Mouse (Mus musculus) frontal cortex, postnatal 14 days (tissue): ENCODE measurements at regions not wholly inside any gene's neighbourhood (a gene's known extent, or its start where the extent isn't known, plus 50 kb on each side); places are given as distances from the start of the nearest gene placed in this dataset.
A peak's percentile ranks its signal among the peaks of the same experiment; 100 is the strongest.
"Not testable (repeated sequence)": the region's sequence is repeated elsewhere in the genome, so short reads cannot be mapped to it uniquely, and the experiment has no call there.

ENCODE experiments used
- DNase-seq, 2 experiments: peaks; one replicate each; pipeline ENCODE4 v3.0.0; 2022; ENCODE audit warnings: low spot score in 2 of 2

GRCm38 (mm10) chr12:51294971-51295477 is 52.8 kb upstream of the G2e3 start:
- no peak for DNase-seq

DNA sequence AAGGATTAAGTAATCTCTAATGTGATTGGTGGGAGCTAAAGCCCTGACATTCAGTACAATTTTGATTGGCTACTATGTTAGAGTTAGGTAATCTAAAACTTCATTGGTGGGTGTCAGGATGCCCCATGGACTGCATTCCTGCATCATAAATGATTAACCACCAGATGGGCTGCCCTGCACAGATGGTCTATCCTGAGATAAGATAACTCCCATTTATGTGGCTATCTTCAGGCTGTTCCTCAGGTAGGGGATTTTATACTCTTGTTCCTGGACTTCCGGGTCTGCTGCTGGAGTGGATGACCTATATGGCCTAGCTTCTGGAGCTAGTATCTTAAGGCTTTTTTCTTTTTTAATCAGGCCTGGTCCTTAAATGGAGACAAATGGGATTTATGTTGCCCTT is 69.5 kb upstream of the G2e3 start:
- DNase-seq, result no peak

DNA sequence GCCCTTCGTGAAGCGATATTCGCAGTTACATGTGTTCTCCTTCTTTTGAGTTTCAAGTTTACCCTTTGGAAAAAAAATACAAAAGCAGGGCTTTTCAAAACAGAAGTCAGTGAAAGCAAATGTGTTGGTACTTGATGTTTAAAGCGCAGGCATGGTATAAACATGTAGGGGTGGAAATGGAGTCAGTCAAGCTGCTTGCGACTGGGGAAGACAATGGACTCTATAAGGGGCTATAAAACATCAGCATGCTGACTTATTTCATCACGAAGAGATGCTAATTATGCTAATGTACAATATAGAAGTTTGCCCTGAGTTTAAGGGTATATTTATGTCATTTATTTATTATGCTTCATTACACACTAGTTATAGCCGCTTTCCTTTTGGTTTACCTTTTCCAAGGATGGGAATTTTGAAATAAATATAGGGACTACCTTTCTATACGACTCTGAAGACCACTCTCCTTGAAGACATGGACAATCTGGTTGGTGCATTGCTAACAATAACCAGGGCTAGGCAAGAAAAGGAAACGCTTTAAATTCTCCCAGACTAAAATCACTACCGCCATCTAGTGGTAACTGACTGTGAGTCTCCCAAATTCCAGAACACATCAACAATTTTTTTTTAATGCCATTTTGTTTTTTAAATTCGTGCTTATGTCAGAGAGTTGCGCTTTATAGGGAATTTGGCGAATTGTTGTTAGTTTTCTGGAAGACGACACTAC is 71.9 kb upstream of the G2e3 start:
- DNase-seq, result no peak

- no peak for DNase-seq
Observed at GRCm38 (mm10) chr12:51273486-51273885, 74.4 kb upstream of the G2e3 start.

GRCm38 (mm10) chr12:51242839-51243238 is 105.0 kb upstream of the G2e3 start:
- no peak for DNase-seq

GRCm38 (mm10) chr12:51241131-51241781 is 106.6 kb upstream of the G2e3 start:
- DNase-seq, result peak in 1 of 2 experiments; percentile 15

DNA sequence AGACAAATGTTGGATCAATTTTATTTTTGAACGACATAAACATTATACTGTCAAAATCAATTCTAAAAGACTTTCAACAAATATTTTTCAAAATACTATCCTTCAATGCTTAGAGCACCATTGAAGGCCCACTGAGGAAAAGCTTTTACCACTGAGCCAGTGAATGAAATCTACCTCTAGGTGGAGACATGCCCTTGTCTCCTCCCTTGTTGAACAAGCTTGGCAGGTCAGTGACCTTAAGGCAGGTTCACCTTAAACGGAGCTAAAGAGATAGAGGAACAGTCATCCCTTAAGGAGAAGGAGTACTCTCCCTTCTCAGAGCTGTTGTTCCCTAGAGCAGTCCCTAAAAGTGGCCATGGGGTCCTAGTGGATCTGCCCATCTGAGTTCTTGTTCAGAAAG is 136.2 kb upstream of the G2e3 start:
- no peak for DNase-seq

GRCm38 (mm10) chr12:51196289-51196688 is 151.6 kb upstream of the G2e3 start:
- no peak for DNase-seq

GRCm38 (mm10) chr12:51195136-51195535 is 152.7 kb upstream of the G2e3 start:
- DNase-seq, result no peak

- no peak for DNase-seq
Observed at GRCm38 (mm10) chr12:51190754-51191153, 157.1 kb upstream of the G2e3 start.

GRCm38 (mm10) chr12:51190186-51190585 is 157.7 kb upstream of the G2e3 start:
- DNase-seq, result no peak

DNA sequence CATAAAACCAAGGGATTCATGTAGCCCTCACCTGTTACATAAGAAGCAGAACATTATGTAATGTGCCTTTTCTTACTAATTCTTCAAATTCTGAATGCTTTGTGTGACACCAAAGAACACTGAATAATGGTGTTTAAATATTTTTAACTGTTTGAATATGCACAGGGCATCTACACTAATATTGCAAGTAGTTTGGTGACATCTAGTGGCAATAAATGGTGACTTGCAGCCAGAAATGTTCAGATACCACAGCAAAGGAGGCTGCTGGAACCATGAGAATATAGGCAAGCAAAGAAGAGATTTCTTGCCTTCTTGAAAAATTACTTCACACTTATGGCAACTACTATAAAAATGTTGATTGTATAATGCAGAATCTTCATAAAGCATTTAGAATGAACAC is 159.6 kb upstream of the G2e3 start:
- DNase-seq, result peak in 1 of 2 experiments; percentile 41

- DNase-seq, result no peak
Observed at GRCm38 (mm10) chr12:51187726-51188125, 160.1 kb upstream of the G2e3 start.

DNA sequence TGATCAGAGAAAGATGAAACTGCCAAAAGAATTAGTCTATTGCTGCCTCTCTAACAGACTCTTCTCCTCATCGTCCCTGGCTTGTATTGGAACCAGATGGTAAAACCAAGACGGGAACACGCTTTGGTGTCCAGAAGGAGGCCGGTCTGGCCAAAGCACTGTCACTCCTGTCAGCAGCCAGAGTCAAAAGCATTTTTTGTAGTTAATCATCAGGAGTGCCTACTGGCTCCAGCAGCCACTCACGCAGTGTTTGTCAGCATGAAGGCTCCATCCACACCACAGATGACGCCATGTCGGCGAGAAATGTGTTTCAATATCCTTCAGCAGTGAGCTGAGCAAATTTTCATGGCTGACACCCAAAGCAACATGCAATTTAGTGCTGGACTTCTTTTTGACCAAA is 162.1 kb upstream of the G2e3 start:
- peak in 1 of 2 experiments; percentile 7 for DNase-seq

GRCm38 (mm10) chr12:51174906-51175756 is 172.7 kb upstream of the G2e3 start:
- DNase-seq, result no peak

DNA sequence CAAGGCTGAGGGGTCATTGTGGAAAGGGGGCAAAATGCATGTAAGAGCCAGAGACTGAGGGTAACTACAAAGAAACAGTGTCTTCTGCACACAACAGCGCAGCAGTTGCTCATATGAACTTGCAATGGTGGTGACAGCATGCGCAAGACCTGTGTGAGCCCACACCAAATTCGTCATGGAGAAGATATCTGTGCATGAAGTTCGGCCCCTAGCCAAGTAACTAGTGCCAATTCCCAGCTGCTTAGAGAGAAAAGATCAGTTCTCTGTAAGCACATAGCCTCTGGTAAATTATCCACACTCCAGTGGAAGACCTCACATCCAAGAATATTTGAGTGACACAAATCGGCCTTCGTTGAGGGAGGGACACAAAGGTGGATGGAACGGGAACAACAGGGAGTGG is 182.7 kb upstream of the G2e3 start:
- DNase-seq, result no peak

- DNase-seq, result no peak
Observed at GRCm38 (mm10) chr12:51160995-51161394, 186.9 kb upstream of the G2e3 start.

- no peak for DNase-seq
Observed at GRCm38 (mm10) chr12:51160122-51160521, 187.7 kb upstream of the G2e3 start.

DNA sequence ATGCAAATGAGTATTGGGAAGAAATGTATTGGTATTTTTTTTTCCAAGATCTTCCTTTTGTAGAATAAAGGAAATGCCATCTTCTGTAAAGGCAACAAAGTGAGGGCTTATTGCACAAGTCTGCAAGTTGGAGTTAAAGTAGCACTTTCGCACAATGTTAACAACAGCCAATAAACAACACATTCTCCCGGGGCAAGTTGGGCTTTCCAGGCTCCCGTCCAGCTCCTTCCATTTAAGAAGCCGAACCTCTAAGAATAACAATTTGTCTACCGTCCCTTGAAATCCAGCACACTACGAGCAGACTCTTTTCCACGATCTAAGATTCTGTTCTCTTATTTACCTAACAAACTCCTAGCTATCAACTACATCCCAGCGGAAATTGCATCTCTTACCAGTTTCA is 199.9 kb upstream of the G2e3 start:
- DNase-seq, result no peak

- DNase-seq, result no peak
Observed at GRCm38 (mm10) chr12:51143840-51144239, 204.0 kb upstream of the G2e3 start.

DNA sequence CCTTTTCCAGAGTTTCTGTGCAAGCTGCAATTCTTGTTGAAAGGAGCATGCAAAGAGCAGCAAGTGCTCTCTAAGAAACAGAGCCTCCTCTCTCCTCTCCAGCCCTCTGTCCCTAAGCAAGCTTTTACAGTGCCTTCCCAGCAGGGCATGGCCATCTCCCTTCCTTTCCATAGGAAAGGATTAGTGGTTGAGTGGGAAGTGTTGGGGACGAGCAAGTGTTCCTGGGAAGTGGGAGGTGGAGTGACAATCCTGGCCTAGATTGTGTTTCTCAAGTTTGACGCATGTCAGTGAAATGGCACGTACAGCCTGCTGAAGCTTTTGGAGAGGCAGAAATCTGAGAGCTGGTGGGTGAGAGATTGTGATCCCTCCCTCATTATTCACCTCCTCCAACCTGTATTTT is 204.7 kb upstream of the G2e3 start:
- DNase-seq, result peak; percentile 33 to 41

GRCm38 (mm10) chr12:51133676-51134075 is 214.2 kb upstream of the G2e3 start:
- not testable (repeated sequence) for DNase-seq
